Mouse (Mus musculus) heart, adult 9 months (tissue): ENCODE results near the gene Htr1d.
A peak's percentile ranks its signal among the peaks of the same experiment; 100 is the strongest.

Source experiments
- DNase-seq, 2 experiments: peaks; one replicate each; pipeline ENCODE4 v3.0.0; 2022; ENCODE audit warnings: low spot score in 2 of 2

Gene Htr1d

GRCm38 (mm10) chr4:136423224-136423623 lies at the start of gene Htr1d:
Gene Htr1d, plus strand, starts transcription at chr4:136423524.
- DNase-seq = no peak

- DNase-seq = no peak
Observed at GRCm38 (mm10) chr4:136377001-136377400, 46.3 kb upstream of the Htr1d start.

GRCm38 (mm10) chr4:136383052-136383451 lies 40.3 kb upstream of the Htr1d start:
- DNase-seq = no peak

GRCm38 (mm10) chr4:136383839-136384238 lies 39.5 kb upstream of the Htr1d start:
- no peak for DNase-seq

GRCm38 (mm10) chr4:136387261-136387660 lies 36.1 kb upstream of the Htr1d start:
- no peak for DNase-seq

GRCm38 (mm10) chr4:136401806-136402205 lies 21.5 kb upstream of the Htr1d start:
- DNase-seq = no peak

GRCm38 (mm10) chr4:136407831-136408230 lies 15.5 kb upstream of the Htr1d start:
- no peak for DNase-seq

- no peak for DNase-seq
Observed at GRCm38 (mm10) chr4:136411995-136412765, 11.1 kb upstream of the Htr1d start.

- no peak for DNase-seq
Observed at GRCm38 (mm10) chr4:136415477-136415876, 7.8 kb upstream of the Htr1d start.

GRCm38 (mm10) chr4:136418962-136419361 lies 4.4 kb upstream of the Htr1d start:
- DNase-seq = no peak

GRCm38 (mm10) chr4:136419386-136419785 lies 3.9 kb upstream of the Htr1d start:
- DNase-seq = no peak

GRCm38 (mm10) chr4:136424120-136424999 lies 1.0 kb downstream of the Htr1d start:
- DNase-seq = no peak

GRCm38 (mm10) chr4:136425000-136425288 lies 1.6 kb downstream of the Htr1d start:
- no peak for DNase-seq

GRCm38 (mm10) chr4:136430609-136431375 lies 7.5 kb downstream of the Htr1d start:
- peak in 1 of 2 experiments; percentile 8 for DNase-seq

GRCm38 (mm10) chr4:136431376-136431693 lies 8.0 kb downstream of the Htr1d start:
- DNase-seq = peak; percentile 21 to 39

GRCm38 (mm10) chr4:136434029-136434428 lies 10.7 kb downstream of the Htr1d start:
- DNase-seq = no peak

- DNase-seq = no peak
Observed at GRCm38 (mm10) chr4:136439106-136439505, 15.8 kb downstream of the Htr1d start.

GRCm38 (mm10) chr4:136441354-136442043 lies 18.2 kb downstream of the Htr1d start:
- DNase-seq = no peak

- no peak for DNase-seq
Observed at GRCm38 (mm10) chr4:136444561-136444960, 21.2 kb downstream of the Htr1d start.

GRCm38 (mm10) chr4:136449795-136450194 lies 26.5 kb downstream of the Htr1d start:
- no peak for DNase-seq

- DNase-seq = no peak
Observed at GRCm38 (mm10) chr4:136450271-136450670, 26.9 kb downstream of the Htr1d start.

- DNase-seq = no peak
Observed at GRCm38 (mm10) chr4:136451564-136451963, 28.2 kb downstream of the Htr1d start.
